8 mouse cellular contexts compared by ENCODE assay signal in the genomic region with DNA sequence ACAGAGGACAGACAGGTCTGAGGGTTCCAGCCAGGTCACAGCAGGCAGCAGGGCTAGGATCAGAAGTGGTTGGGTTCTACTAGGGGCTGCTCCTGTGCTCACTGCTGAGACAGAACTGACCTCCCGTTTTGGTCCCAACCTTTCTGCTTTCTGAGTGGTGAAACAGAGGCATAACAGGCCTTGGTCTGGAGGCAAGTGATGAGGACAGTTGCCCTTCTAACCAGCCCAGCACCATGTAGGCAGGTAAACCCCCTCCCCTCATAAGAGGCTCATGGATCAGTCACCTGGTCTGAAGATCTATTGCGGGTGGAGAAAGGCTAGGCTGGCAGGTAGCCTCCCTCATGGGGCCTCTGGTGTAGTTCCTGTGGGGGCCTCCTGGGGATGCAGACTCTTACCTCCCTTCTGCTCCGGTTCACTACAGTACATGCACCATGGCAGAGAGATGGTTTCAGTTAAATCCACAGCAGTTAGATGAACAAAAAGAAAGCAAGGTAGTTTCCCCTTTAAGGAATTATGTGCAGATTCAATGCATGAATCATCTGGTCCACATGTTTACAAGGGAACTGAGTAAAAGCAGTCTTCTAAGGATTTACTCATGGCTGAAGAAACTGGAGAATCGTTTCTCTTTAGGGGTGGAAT.
DNase-seq lines count a peak whose midpoint lies in the region; ATAC-seq lines count a peak whose summit lies in the region.

No protein-coding gene starts in this region.

- no peak overlapping the region; the same call in 1 of the 2 replicates for H3K9ac ChIP-seq in kidney, embryonic 16.5 days (replicated peaks; ENCODE audit: low read length)
- H3K9ac ChIP-seq in embryonic facial prominence, embryonic 13.5 days: peak overlapping the region; percentile 28; the same call in 1 of the 2 replicates
- no peak overlapping the region; the same call in 1 of the 2 replicates for H3K9ac ChIP-seq in intestine, embryonic 15.5 days
- no peak overlapping the region for H3K9ac ChIP-seq in neural tube, embryonic 14.5 days (replicated peaks; ENCODE audit: low read depth, low read length)

- H3K27me3 ChIP-seq in kidney, embryonic 16.5 days (ENCODE audit: insufficient read depth, low read length): no peaks in the 10 kb centered on the region
- H3K27me3 ChIP-seq in embryonic facial prominence, embryonic 13.5 days: no peaks in the 10 kb centered on the region
- H3K27me3 ChIP-seq in intestine, embryonic 15.5 days (replicated peaks): no peaks in the 10 kb centered on the region
- no peaks in the 10 kb centered on the region for H3K27me3 ChIP-seq in neural tube, embryonic 14.5 days (ENCODE audit: control insufficient read depth, insufficient read depth, low read length)

- DNase-seq in kidney, postnatal 36 days: no peak
- DNase-seq in adrenal gland, adult 8-10 months: no peak
- no peak for DNase-seq in adrenal gland, postnatal 14 days
- no peak for DNase-seq in cerebellum, postnatal 36 days

- no peak overlapping the region for H3K4me2 ChIP-seq in kidney, embryonic 16.5 days (replicated peaks; ENCODE audit: low read depth, low read length)
- H3K4me2 ChIP-seq in embryonic facial prominence, embryonic 13.5 days: peak overlapping the region; percentile 45
- peak overlapping the region; percentile 31 for H3K4me2 ChIP-seq in intestine, embryonic 15.5 days (replicated peaks)
- no peak overlapping the region for H3K4me2 ChIP-seq in neural tube, embryonic 14.5 days (ENCODE audit: low read depth, low read length)

- no peaks in the 10 kb centered on the region for H3K36me3 ChIP-seq in kidney, embryonic 16.5 days (ENCODE audit: insufficient read depth, low read length)
- H3K36me3 ChIP-seq in embryonic facial prominence, embryonic 13.5 days: no peaks in the 10 kb centered on the region
- H3K36me3 ChIP-seq in intestine, embryonic 15.5 days: no peaks in the 10 kb centered on the region
- no peaks in the 10 kb centered on the region for H3K36me3 ChIP-seq in neural tube, embryonic 14.5 days (ENCODE audit: control insufficient read depth, insufficient read depth, low read length)

- H3K27ac ChIP-seq in kidney, embryonic 16.5 days (ENCODE audit: low read length): peak overlapping the region; percentile 76; the same call in 1 of the 2 replicates
- H3K27ac ChIP-seq in embryonic facial prominence, embryonic 13.5 days: peak overlapping the region; percentile 97
- peak overlapping the region; percentile 81 for H3K27ac ChIP-seq in intestine, embryonic 15.5 days
- H3K27ac ChIP-seq in neural tube, embryonic 14.5 days (ENCODE audit: low read depth, low read length): peak overlapping the region; percentile 41; the same call in 1 of the 2 replicates

- peaks cover 22% of the 10 kb centered on the region for H3K4me1 ChIP-seq in kidney, embryonic 16.5 days (ENCODE audit: insufficient read depth, low read length)
- H3K4me1 ChIP-seq in embryonic facial prominence, embryonic 13.5 days: peaks cover 55% of the 10 kb centered on the region
- H3K4me1 ChIP-seq in intestine, embryonic 15.5 days (replicated peaks): peaks cover 25% of the 10 kb centered on the region
- H3K4me1 ChIP-seq in neural tube, embryonic 14.5 days (ENCODE audit: control insufficient read depth, insufficient read depth, low read length): no peaks in the 10 kb centered on the region

- no peak overlapping the region for H3K4me3 ChIP-seq in kidney, embryonic 16.5 days (ENCODE audit: low read length)
- H3K4me3 ChIP-seq in embryonic facial prominence, embryonic 13.5 days: no peak overlapping the region; the same call in 1 of the 2 replicates
- no peak overlapping the region for H3K4me3 ChIP-seq in intestine, embryonic 15.5 days (replicated peaks)
- H3K4me3 ChIP-seq in neural tube, embryonic 14.5 days (ENCODE audit: low read depth, low read length): no peak overlapping the region

- peak; percentile 54 for ATAC-seq in kidney, embryonic 16.5 days (ENCODE audit: low FRiP score, low TSS enrichment)
- ATAC-seq in embryonic facial prominence, embryonic 13.5 days (ENCODE audit: insufficient number of reproducible peaks, insufficient read depth, low FRiP score, low TSS enrichment, low read depth): peak; percentile 65
- ATAC-seq in intestine, embryonic 15.5 days: peak; percentile 57
- peak; percentile 62 for ATAC-seq in neural tube, embryonic 14.5 days (ENCODE audit: low read depth)

- no peaks in the 10 kb centered on the region for H3K9me3 ChIP-seq in kidney, embryonic 16.5 days (ENCODE audit: low read length)
- no peaks in the 10 kb centered on the region for H3K9me3 ChIP-seq in embryonic facial prominence, embryonic 13.5 days
- H3K9me3 ChIP-seq in intestine, embryonic 15.5 days: no peaks in the 10 kb centered on the region
- H3K9me3 ChIP-seq in neural tube, embryonic 14.5 days (ENCODE audit: control insufficient read depth, low read length): no peaks in the 10 kb centered on the region

- WGBS in kidney, embryonic 16.5 days: 29% methylated on average over 4 of the region's 4 CpGs
- 7% methylated on average over 4 of the region's 4 CpGs for WGBS in embryonic facial prominence, embryonic 13.5 days
- 16% methylated on average over 4 of the region's 4 CpGs for WGBS in intestine, embryonic 15.5 days
- 58% methylated on average over 4 of the region's 4 CpGs for WGBS in neural tube, embryonic 14.5 days

Comparison
In these comparisons a context has a peak if more than half of its experiments do, and no peak if none do; other contexts are left out.
1. H3K27ac ChIP-seq: peak in every context shown above with its lines; median percentile 97 in embryonic facial prominence, embryonic 13.5 days; 81 in intestine, embryonic 15.5 days; 76 in kidney, embryonic 16.5 days; 41 in neural tube, embryonic 14.5 days.
2. H3K4me2 ChIP-seq: peak in embryonic facial prominence, embryonic 13.5 days (single experiment) and intestine, embryonic 15.5 days (single experiment); none in kidney, embryonic 16.5 days (single experiment) and neural tube, embryonic 14.5 days (single experiment).
3. Peak in every context shown above with its lines, with median percentiles within 50 percentile points of each other: ATAC-seq.